In the genomic region with DNA sequence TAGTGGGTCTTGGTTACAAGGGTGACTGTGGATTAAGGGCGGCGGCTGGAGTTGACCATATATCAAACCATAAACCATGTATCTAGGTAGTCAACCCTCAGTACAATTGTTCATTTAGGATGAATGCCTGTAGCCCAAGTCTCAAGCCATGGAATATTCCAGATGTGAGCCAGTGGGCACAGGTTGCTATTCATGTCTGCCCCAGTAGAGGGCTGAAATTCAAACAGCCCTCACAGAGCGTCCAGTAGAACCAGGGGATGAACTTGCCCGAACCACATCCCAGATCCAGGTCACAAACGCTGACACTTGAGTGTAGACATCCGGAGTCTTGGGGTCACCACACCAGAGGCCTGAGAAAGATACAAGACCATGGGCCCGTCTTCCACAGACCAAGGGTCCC, we compare ENCODE assay signal across 14 mouse cellular contexts. TPM values are rescaled to one million over a fixed set of nuclear protein-coding genes. Genes with fewer than 3 reads are reported as not detected.
DNase-seq lines count a peak whose midpoint lies in the region; TF ChIP-seq lines count a peak whose summit lies in the region.
"Had no signal": no experiment of that assay in that cellular context is flagged by ENCODE, and none has a peak within 500 bp of the region (broad histone marks: within the 10 kb centered on the region; RNA-seq: fewer than 3 reads in every experiment).

No protein-coding gene starts in this region.

- peaks cover 4% of the 10 kb centered on the region for H3K4me1 ChIP-seq in heart, adult 2 months (ENCODE audit: control insufficient read depth, insufficient read depth, low read length)
- peaks cover 31% of the 10 kb centered on the region for H3K4me1 ChIP-seq in heart, embryonic 10.5 days

- no peak overlapping the region for H3K27ac ChIP-seq in heart, adult 2 months
- no peak overlapping the region for H3K27ac ChIP-seq in heart, embryonic 10.5 days
- H3K27ac ChIP-seq in layer of hippocampus, adult 2 months: no peak overlapping the region
- H3K27ac ChIP-seq: embryonic facial prominence, embryonic 12.5 days had no signal

- H3K4me3 ChIP-seq in heart, adult 2 months: no peak overlapping the region
- H3K4me3 ChIP-seq in heart, embryonic 10.5 days: no peak overlapping the region
- no peak overlapping the region for H3K4me3 ChIP-seq in layer of hippocampus, adult 2 months
- H3K4me3 ChIP-seq: embryonic facial prominence, embryonic 12.5 days had no signal

- TF ChIP-seq EP300 in heart, adult 2 months (IDR thresholded peaks at IDR 0.05; ENCODE audit: insufficient read depth, low read depth, low read length): no peak

- no peak overlapping the region for H3K9ac ChIP-seq in heart, adult 2 months (ENCODE audit: low read depth, low read length)
- H3K9ac ChIP-seq: embryonic facial prominence, embryonic 12.5 days had no signal

- WGBS in heart, adult 2 months: 53% methylated on average over 7 of the region's 7 CpGs
- WGBS in heart, embryonic 10.5 days: 60% methylated on average over 7 of the region's 7 CpGs

- peak; percentile 56 for TF ChIP-seq CTCF in heart, adult 2 months (IDR thresholded peaks at IDR 0.05)
- peak; percentile 61 for TF ChIP-seq CTCF in layer of hippocampus, adult 2 months (conservative IDR thresholded peaks at IDR 0.05)

- H3K9me3 ChIP-seq in heart, embryonic 10.5 days: no peaks in the 10 kb centered on the region
- H3K9me3 ChIP-seq: embryonic facial prominence, embryonic 12.5 days had no signal

- DNase-seq in heart, adult 2 months: no peak
- DNase-seq in heart, embryonic 10.5 days (ENCODE audit: low spot score): no peak
- no peak for DNase-seq in layer of hippocampus, adult 2 months (ENCODE audit: low spot score in 2 of 2)
- DNase-seq in layer of hippocampus, adult 9-11 months: no peak
- peak; percentile 62 for DNase-seq in 3T3-L1 (ENCODE audit: low read depth, low spot score)
- peak; percentile 71 for DNase-seq in NIH3T3 (ENCODE audit: low read depth)
- no peak for DNase-seq in cerebellum, postnatal 36 days
- DNase-seq: adrenal gland, adult 8-10 months; cerebellum, postnatal 10 days; heart, adult 18-20 months; heart, postnatal 14 days; right cerebral cortex, adult 18-20 months had no signal

- no peaks in the 10 kb centered on the region for H3K79me2 ChIP-seq in heart, adult 2 months (replicated peaks; ENCODE audit: control insufficient read depth, insufficient read depth, low read length)

- intact Hi-C loops in heart, adult 2 months (cut with DNase I): loop anchor here (5.0 kb wide), 2 partner anchors 34 to 76 kb away; no protein-coding TSS in a partner anchor

- no peak for TF ChIP-seq POLR2A in heart, adult 2 months (IDR thresholded peaks at IDR 0.05; ENCODE audit: insufficient read depth, low read depth, low read length)

- H3K36me3 ChIP-seq in heart, adult 2 months (ENCODE audit: control insufficient read depth, insufficient read depth, low read length): no peaks in the 10 kb centered on the region
- no peaks in the 10 kb centered on the region for H3K36me3 ChIP-seq in heart, embryonic 10.5 days
- H3K36me3 ChIP-seq: embryonic facial prominence, embryonic 12.5 days had no signal

- H3K27me3 ChIP-seq in heart, adult 2 months (ENCODE audit: control insufficient read depth, insufficient read depth, low read length): no peaks in the 10 kb centered on the region
- peaks cover 65% of the 10 kb centered on the region for H3K27me3 ChIP-seq in heart, embryonic 10.5 days (ENCODE audit: insufficient read depth, poor library complexity, severe bottlenecking)

RNA-seq across cellular contexts. Expression of a gene that starts 6.0 kb away (rescaled TPM):
- total RNA-seq in heart, adult 2 months (2021): 1 to 10 TPM; 3.8 to 4.7 TPM
- polyA plus RNA-seq in heart, adult 2 months (2012; rRNA removed): 9.7 and 11.9 TPM in 2 replicates
- 7.9 and 8.0 TPM in 2 replicates for polyA plus RNA-seq in heart, embryonic 10.5 days (2016; fragmentation: Nextera tagmentation; extraction: Ambion mirVana)
- 1 to 10 TPM; 2.5 to 2.7 TPM for total RNA-seq in layer of hippocampus, adult 2 months (2021)

RNA-seq across cellular contexts. Expression of a gene that starts 7.7 kb away (rescaled TPM):
- not detected for total RNA-seq in heart, adult 2 months (2021)
- 0.08 and 0.20 TPM in 2 replicates for polyA plus RNA-seq in heart, adult 2 months (2012; rRNA removed)
- not detected in 2 replicates for polyA plus RNA-seq in heart, embryonic 10.5 days (2016; fragmentation: Nextera tagmentation; extraction: Ambion mirVana)
- total RNA-seq in layer of hippocampus, adult 2 months (2021): under 1 TPM; 0.26 to 0.37 TPM
- total RNA-seq: heart, adult 18-20 months had no signal

RNA-seq across cellular contexts. Expression of a gene that starts 10.3 kb away (rescaled TPM):
- 10 to 100 TPM; 51.4 to 55.6 TPM for total RNA-seq in heart, adult 2 months (2021)
- polyA plus RNA-seq in heart, adult 2 months (2012; rRNA removed): 31.4 and 36.6 TPM in 2 replicates
- polyA plus RNA-seq in heart, embryonic 10.5 days (2016; fragmentation: Nextera tagmentation; extraction: Ambion mirVana): 80.7 and 83.1 TPM in 2 replicates
- total RNA-seq in layer of hippocampus, adult 2 months (2021): 100 to 1,000 TPM; 275 to 277 TPM

RNA-seq across cellular contexts. Expression of a gene that starts 16.3 kb away (rescaled TPM):
- 10 to 100 TPM; 22.9 to 23.6 TPM for total RNA-seq in heart, adult 2 months (2021)
- polyA plus RNA-seq in heart, adult 2 months (2012; rRNA removed): 41.4 and 48.0 TPM in 2 replicates
- 84.4 and 113 TPM in 2 replicates for polyA plus RNA-seq in heart, embryonic 10.5 days (2016; fragmentation: Nextera tagmentation; extraction: Ambion mirVana)
- total RNA-seq in layer of hippocampus, adult 2 months (2021): 10 to 100 TPM; 85.0 to 88.3 TPM

RNA-seq across cellular contexts. Expression of a gene that starts 28.2 kb away (rescaled TPM):
- total RNA-seq in heart, adult 2 months (2021): not detected
- not detected in 2 replicates for polyA plus RNA-seq in heart, adult 2 months (2012; rRNA removed)
- polyA plus RNA-seq in heart, embryonic 10.5 days (2016; fragmentation: Nextera tagmentation; extraction: Ambion mirVana): 0.11 and 0.16 TPM in 2 replicates
- 1 to 10 TPM; 1.9 to 2.8 TPM for total RNA-seq in layer of hippocampus, adult 2 months (2021)
- total RNA-seq: heart, adult 18-20 months; heart, postnatal 14 days had no signal
- polyA plus RNA-seq: liver, embryonic 16.5 days had no signal

Comparison
In these comparisons a context has a peak if more than half of its experiments do, and no peak if none do; other contexts are left out.
1. DNase-seq: peak in 3T3-L1 (single experiment) and NIH3T3 (single experiment); none in heart, adult 2 months (0 of 2), heart, embryonic 10.5 days (single experiment), layer of hippocampus, adult 2 months (0 of 2), layer of hippocampus, adult 9-11 months (single experiment) and cerebellum, postnatal 36 days (0 of 2).
2. RNA of a gene that starts 10.3 kb away (total RNA-seq): 275 to 277 TPM in layer of hippocampus, adult 2 months; 51.4 to 55.6 TPM in heart, adult 2 months; every median in the first group is over 4 times any median in the second.